Mouse (Mus musculus) spleen, embryonic (tissue): ENCODE results near the gene Pou3f1.

Source experiments
- CTCF ChIA-PET: fragments of 350-600 bp; sonication (Branson Sonifier 250); formaldehyde crosslinking; loops from one replicate; lab custom pipeline; 2022; lab: Charles Lee

Gene Pou3f1

DNA sequence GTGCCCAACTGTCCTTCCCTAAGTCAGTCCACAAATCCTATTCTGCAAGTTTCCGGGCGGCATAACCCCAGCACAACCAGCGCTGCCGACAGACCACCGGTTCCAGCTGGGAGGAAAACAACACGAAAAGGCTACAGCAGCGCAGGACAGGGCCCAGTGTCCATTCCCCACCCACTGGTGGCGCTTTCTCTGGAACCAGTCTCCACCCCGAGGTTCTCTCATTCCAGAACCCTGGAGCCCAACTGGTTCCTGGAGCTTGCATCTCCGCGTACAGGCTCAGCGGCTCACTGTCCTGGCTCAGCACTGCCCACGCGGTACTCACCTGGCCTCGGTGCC is at the start of gene Pou3f1:
Gene Pou3f1, plus strand, starts transcription at position 290 of the 336 bp plus-strand sequence.
- CTCF ChIA-PET: interaction anchor here (0.6 kb wide), 1 partner anchor 45 kb away, joined by 3 read pairs; no protein-coding TSS in a partner anchor

DNA sequence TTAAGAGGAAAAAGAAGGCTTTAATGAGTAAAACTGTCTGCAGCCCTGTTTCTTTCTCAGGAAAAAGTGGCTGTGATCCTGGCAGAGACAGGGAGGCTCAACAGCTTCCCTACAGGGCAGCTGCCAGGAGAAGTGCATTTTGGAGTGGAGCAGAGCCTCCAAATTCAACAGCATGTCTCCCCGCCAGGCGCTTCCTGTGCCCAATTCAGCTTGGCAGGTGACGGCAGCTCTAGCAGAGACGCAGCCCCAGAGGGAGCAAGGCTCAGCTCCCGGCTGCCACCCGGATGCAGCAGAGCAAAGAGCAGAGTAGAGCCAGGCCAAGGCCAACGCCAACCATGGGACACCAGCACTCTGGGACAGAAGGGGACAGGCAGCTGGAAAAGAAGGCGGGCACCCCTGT is 49.4 kb upstream of the Pou3f1 start:
- CTCF ChIA-PET: no interaction called here

DNA sequence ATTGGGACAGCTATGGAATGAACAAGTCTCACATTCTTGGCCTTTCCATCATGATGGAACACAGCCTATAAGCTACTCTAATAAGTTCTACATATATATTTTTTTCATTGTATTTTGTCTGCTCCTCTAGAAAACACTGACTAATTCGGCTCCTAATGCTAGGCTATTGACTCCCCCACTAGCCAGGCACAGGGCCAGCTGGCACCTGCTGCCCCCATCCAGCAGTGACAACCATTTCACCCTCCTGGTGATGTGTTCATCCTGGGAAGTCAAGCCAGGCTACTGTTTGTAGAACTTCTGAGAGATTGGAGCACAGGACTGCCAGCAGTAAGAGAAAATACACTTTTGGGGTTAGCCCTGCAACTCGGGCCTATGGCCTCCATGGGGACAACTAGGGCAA is 46.5 kb upstream of the Pou3f1 start:
- CTCF ChIA-PET: no interaction called here

DNA sequence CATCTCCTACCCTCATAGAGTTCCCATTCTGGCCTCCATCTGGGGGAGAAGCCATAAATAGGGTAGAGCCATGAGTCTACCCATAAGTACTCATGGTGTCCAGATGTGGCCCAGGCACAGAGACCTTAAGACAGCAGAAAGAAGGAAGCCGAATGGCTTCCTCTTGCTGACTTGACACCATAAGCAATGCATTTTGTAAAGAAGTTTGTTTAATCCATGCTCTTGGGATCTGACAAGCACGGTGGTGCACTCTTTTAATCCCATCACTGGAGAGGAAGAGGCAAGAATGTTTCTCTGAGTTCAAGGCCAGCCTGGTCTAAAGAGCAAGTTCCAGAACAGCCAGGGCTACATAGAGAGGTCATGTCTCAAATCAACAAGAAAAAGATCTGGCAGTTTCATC is 45.9 kb upstream of the Pou3f1 start, which contains the start of gene 3100002H09Rik:
Gene 3100002H09Rik, minus strand, starts transcription at position 101 of the 400 bp plus-strand sequence.
- CTCF ChIA-PET: interaction anchor here (0.5 to 0.6 kb wide), 2 partner anchors 45 to 1857 kb away, joined by 3 to 5 read pairs; no protein-coding TSS in a partner anchor

DNA sequence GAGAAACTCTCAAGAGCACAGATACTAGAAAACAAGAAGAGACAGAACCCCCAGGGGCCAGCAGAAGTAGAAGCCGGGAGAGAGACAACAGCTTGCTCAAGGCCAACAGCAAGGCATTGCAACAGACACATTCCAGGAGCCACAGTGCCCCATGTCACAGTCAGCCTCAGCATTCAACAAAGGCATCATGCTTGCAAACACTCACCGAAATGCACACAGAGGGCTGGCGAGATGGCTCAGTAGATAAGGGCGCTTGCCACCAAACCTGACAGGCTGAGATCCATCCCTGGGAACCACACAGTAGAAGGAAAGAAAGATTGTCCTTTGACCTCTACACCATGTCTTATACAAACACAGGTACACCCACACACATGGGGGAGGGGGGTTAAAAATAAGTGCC is 44.8 kb upstream of the Pou3f1 start:
- CTCF ChIA-PET: no interaction called here

DNA sequence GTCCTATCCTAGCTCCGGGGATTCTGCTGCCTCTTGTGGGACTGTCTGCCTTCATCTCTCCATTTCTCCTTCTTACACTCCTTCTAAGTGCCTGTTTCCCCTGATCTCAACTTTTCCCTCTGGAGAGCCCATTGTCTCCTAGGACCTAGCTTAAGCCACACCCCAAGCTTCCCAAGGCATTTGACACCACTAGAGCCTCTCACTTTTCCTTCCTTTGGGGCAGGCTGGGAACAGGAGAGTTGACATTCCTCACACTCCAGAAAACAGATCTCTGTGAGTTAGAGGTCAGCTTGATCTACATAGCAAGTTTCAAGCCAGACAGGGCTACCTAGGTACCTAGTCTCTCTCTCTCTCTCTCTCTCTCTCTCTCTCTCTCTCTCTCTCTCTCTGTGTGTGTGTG is 42.4 kb upstream of the Pou3f1 start:
- CTCF ChIA-PET: no interaction called here

DNA sequence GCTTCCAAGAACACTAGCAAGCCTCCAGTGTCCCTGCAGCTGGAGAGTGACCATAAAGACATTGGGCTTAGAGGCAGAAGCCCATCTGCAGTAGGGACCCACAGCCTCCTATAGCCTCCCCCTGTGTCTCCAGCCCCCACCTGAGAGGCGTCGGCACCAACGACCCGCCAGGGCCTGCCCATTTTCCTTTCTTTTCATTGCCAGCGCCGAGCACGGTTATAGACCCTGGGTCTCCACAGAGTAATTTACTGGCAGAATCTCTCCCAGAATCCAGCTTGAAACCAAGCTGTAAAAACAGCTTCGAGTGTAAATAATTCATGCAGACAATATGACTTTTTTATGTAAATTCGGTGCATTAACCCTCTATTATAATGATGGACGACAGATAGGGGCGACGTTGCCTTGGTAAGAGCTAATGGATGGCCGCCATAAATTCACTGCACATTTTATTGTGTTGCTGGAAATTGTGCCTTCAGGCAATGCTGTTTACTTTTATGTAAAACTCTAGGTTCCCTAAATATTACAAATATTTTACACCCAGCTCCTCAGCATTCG is 41.1 kb upstream of the Pou3f1 start:
- CTCF ChIA-PET: no interaction called here

DNA sequence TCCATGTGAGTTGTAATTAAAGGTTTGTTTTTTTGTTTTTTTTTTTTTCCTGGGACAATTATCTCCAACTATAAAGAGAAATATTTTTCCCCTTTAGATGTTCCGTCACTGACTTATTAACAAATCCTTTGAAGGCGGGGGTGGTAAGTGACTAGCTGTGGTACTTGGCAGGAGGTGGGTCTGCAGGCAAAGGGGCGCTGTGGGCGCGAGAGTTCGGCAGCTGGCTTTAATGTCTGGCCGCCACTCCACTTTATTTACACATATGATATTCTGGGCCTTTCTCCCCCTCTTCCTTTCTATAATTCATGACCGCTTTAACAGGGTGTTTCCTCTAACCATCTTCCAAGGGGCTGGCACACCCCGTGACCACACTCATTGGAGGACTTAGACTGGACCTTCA is 40.6 kb upstream of the Pou3f1 start:
- CTCF ChIA-PET: no interaction called here

DNA sequence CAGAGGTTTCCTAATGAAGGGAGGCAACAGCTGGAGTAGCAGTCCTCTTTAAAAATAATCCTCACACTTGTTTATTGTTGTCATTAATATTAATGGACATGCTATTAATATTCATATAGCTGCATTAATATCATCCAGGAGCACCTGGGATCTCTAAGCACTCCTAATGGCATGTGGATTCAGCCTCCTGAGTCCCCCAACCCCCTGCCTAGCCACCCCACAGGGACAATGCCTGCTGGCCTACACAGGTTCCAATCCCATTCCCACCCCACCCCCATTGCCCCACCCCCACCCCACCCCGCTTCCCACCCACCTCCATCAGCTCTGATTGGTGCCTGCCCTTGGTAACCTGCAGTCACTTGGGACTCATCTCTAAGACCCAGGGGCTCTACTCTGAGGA is 40.0 kb upstream of the Pou3f1 start:
- CTCF ChIA-PET: no interaction called here

DNA sequence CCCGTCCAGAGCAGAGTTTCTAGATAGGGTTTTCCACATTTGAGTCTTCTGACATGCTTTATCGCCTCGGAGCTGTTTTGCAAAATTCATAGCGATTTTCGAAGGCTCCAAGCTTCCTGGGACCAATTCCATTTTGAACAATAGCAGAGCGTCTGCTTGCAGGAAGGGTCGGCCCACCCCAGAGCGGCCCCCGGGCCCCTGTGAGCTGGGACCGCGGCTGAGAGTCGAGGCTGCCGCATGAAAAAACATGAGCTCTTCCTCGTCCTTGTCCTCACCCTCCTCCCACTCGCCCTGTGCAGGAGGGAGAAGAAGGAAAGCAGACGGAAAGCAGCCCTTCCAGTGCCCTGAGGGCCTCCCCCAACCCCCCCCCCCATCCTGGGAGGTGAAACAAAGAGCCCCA is 38.0 kb upstream of the Pou3f1 start:
- CTCF ChIA-PET: interaction anchor here (0.5 kb wide), 1 partner anchor 45 kb away, joined by 3 read pairs; no protein-coding TSS in a partner anchor

DNA sequence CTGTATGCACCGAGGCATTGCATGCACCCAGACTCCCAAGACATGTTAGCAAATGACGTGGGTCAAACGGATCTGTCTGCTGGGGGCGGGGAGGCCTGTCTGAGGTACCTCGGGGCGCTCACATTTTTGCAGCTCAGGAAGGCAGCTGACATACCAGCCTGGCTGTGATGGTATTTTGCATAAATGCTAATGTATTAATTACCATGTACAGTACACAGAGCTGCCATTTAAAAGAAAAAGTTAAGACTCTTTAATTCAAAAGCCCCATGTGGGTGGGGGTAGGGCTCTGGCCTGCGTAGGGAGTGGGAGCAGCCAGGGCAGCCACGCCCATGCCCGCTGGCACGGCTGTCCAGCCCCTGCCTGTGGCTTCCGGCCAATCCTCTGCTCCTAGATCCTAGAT is 35.2 kb upstream of the Pou3f1 start:
- CTCF ChIA-PET: no interaction called here

DNA sequence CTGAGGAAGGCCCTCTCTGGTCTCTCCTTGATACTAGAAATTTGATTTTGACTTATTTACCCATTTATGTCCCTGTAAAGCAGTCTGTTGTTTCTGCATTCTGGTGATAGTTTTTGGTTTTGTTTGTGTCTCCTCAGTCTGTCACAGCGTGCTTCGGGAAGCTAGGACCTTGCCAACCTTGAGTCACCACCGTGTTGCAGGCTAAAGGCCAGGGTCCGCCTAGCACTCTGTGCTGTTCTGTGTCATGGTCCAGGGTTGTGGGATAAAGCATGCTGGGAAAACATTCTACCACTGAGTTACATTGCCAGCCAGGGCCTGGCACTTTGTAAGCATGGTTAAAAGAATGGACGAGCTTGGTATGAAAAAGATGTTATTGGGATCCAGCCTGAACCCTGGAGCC is 34.0 kb upstream of the Pou3f1 start:
- CTCF ChIA-PET: no interaction called here

DNA sequence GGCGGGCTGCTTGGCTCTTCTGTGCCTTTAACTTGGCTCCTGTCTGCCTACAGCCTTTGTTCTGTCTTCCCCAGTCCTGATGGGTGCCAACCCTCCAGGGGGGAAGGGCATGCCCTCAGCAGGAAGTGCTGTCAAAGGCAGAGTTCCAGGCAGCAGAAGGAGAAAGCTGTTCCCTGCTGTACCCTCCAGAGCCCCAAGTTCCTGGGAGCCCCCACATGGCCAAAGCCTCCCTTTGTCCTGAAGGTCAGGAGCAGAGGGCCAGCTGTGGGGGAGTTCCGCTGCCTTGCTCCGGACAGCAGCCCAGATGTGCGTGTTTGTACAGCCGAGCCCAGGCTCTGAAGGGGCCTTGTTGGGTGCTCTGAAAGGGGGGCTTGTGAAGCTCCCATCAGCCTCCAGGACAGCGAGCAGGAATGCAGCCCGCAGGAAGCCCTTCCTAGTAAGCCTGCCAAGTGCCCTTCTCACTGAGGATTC is 32.5 kb upstream of the Pou3f1 start:
- CTCF ChIA-PET: no interaction called here

DNA sequence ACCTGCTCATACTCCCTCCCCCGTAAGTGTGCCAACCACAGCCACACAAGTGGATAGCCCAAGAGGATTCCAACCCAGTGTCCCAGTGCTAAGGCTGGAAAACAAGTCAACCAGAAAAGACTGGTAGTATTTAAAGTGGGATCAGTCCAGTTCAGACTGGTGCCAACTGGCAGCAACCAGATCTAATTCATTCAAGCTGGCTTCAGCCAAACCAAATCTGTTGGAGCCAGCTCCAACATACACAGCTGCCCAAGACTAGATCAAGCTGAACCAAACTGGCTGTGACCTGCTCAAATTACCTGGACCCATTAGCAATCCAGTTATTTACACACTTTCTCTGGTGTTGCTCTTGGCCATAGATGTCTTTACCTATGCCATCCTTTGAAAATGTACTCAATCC is 29.8 kb upstream of the Pou3f1 start:
- CTCF ChIA-PET: no interaction called here

DNA sequence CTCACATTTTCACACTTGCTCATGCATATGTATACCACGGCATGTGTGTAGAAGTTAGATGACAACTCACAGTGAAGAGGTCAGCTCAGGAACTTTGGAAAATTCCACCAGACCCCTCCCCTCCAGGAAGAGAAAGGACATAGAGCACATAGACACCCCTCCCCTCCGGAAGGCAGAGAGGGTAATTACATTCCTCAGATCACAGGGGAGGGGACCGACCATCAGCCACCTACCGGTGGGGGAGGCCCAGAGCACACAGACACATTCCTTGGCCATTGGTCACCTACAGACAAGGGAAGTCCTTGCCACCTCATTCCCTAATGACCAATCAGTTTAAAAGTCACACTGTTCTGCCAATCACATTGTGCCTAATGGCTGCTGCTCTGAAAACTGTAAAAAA is 25.2 kb upstream of the Pou3f1 start:
- CTCF ChIA-PET: no interaction called here

DNA sequence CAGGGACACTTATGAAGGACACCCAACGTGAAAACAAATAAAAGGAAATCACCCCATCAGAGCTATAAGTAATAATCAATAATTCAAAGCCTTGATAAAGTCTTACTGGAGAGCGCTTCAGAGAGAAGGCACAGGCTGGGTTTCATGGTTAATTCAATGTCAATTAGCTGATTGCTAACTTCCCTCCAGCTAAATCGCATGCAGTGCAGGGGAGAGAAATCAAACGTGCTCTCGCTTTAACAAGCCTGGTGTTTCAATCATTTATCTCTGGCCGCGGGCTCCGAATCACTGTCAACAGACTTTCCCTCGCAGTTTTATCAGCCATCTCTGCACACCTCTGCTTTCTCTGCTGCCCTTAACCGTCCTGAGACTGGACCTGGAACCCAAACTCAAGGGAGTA is 23.8 kb upstream of the Pou3f1 start:
- CTCF ChIA-PET: no interaction called here

DNA sequence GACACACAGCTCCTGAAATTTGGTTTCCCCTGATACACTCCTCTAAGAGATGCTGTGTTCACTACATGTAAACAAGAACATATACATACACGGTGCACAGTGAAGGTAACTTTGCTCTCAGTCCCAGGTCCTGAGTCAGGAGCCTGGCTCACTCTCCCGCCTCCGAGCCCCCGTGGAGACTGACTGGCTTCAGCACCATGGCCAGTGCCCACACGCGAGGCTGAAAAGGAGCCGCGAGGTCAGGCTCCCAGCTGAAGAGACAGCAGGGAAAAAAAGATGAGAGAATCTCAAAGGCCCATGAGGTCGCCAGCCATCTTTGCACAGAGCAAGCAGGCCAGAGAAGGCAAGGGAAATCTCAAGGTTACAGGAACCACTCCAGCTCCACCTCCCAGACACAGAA is 23.3 kb upstream of the Pou3f1 start:
- CTCF ChIA-PET: no interaction called here

DNA sequence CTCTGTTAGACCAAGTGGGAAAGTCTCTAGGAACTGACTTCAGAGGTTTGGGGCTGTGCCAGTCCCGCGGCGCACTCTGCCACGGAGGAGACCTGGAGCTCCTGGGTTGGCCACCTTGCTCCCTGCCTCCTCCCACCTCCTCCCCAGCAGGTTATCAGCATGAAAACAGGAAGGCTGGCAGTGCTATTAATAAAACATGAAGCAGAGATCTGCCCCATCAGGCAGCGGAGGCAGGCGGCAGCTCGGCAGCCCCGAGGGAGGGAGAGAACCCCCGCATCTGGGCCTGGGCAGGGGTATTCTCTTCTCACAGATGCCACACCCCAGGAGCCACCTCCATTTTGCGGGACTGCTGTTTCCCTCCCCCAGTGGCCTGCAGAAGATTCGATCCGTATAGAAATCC is 16.9 kb upstream of the Pou3f1 start:
- CTCF ChIA-PET: no interaction called here

DNA sequence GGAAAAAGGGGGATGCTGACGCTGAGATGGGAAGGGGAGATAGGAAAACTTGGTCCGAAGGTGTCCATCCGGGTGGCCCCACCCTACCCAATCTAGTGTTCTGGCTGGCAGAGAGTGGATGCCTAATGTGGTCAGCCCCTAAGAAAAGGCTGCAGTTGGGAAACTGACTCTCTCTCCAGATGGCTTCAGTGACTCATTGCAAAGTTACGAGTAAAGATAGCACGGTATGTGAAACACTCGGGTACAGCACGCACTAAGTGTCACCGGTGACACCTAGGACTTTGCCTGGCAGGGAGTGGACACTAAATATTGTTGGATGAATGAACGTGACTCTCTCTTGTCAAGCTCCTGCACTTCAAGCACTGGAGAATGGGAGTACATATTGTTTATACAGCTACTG is 12.7 kb upstream of the Pou3f1 start:
- CTCF ChIA-PET: interaction anchor here (0.6 kb wide), 1 partner anchor 1472 kb away, joined by 3 read pairs; no protein-coding TSS in a partner anchor

DNA sequence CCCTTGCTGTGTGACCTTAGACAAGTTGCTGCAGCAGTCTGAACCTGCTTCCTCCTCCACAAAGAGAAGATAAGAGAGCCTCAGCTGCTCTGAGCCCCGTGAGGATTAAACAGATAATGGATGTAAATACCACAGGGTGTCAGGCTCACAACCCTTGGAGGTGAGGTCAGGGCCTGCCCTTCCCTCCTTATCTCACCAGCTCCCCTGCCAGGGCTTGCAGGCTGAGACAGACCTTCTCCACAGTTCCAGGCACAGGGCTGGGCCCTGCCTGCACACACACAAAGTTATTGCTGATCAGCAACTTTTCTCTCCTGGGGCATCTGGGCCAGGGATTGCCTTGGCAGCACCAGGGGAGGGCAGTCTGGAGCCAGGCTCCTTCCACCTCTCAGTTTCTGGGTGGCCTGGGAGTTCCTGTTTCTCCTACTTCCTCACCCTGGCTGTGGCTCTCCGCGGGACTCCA is 11.6 kb upstream of the Pou3f1 start:
- CTCF ChIA-PET: no interaction called here

DNA sequence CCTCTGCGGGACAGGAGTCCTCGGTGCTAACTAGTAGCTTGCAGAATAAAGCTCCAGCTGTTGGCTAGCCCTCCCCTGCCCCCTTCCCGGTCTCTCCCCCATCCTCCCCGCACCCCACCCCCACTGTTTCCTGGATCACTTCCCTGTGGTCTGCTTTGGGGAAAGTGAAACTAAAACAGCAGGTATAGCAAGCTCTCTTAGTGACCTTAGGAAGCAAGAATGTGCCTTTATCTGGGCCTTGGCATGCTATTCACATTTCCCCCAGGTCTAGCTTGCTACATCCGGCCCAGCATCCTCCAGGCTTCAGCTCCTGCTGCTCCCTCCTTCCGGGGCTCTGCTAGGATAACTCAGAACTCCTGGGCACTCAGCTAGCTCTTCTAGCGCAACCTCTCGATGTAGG is 10.0 kb upstream of the Pou3f1 start:
- CTCF ChIA-PET: no interaction called here

DNA sequence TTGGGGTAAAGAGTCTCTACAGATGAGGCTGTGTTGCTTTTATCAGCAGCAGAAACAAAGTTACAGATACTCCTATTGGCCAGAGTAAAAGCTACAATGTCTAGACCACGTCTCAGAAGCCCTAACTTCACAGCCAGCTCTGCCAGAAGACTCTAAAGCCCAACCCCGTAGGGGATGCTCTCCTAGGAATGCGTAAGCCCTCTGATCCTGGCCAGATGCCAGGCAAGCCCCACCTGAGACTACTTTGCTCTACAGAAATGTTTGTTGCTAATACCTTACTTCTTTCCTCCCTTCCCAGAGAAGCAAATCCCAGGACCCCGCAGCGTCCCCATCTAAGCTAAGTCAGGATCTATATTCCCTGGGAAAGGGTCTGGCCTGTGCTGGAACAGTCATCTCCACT is 8.7 kb upstream of the Pou3f1 start:
- CTCF ChIA-PET: interaction anchor here (0.6 to 0.8 kb wide), 2 partner anchors 209 to 784 kb away, joined by 3 read pairs; no protein-coding TSS in a partner anchor

DNA sequence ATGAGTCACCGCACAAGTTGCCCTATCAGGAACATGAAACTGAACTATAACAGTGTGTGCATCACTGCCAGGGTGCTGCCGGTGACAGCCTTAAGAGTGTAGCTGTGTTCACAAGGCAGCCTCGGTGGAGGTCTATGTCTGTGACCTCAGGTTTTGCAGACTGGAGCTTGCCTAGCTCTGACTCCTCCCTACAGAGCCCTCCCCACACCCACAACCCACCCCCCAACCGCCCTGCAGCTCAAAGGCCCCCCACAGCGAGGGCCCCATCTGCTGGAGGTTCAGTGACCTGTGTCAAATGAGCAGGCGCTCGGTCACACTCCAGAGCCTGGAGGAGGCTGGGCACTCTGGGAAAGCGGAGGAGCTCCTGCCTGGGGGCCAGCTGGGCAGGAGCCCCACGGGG is 3.7 kb upstream of the Pou3f1 start:
- CTCF ChIA-PET: no interaction called here
